In the genomic region with DNA sequence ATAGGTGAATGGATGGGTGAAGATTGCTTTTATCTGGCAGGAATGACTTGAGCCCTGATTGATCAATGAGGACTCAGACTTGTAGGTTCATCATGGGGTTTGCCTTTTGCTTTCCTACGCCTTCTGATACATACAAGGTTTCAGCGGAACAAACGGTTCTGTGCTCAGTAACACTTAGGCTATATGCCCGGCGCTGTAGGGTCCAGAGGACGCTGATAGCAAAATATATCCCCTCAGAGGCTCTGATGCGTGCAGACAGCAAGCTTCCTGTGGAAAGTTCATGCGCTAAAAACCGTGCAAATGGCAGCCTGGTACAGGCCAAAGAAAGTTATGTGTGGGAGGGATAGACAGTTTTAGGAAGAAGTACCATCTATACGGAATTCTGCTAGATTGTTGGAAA, we compare ENCODE assay signal across 8 mouse cellular contexts. TPM values are rescaled to one million over a fixed set of nuclear protein-coding genes. Genes with fewer than 3 reads are reported as not detected.
DNase-seq lines count a peak whose midpoint lies in the region; ATAC-seq lines count a peak whose summit lies in the region.

No protein-coding gene starts in this region.

- WGBS in heart, embryonic 12.5 days, result 26% methylated on average over 10 of the region's 10 CpGs
- 36% methylated on average over 10 of the region's 10 CpGs for WGBS in forebrain, embryonic 14.5 days
- WGBS in liver, embryonic 16.5 days (ENCODE audit: insufficient replicate concordance), result 27% methylated on average over 10 of the region's 10 CpGs

- H3K9me3 ChIP-seq in heart, embryonic 12.5 days (replicated peaks), result no peaks in the 10 kb centered on the region
- no peaks in the 10 kb centered on the region for H3K9me3 ChIP-seq in forebrain, embryonic 14.5 days (replicated peaks; ENCODE audit: control insufficient read depth, low read length)
- H3K9me3 ChIP-seq in liver, embryonic 16.5 days (replicated peaks; ENCODE audit: control insufficient read depth, low read length), result no peaks in the 10 kb centered on the region

- H3K4me1 ChIP-seq in heart, embryonic 12.5 days (replicated peaks), result peaks cover 9% of the 10 kb centered on the region; the same call in 1 of the 2 replicates
- no peaks in the 10 kb centered on the region for H3K4me1 ChIP-seq in forebrain, embryonic 14.5 days (ENCODE audit: control insufficient read depth, insufficient read depth, low read length)
- H3K4me1 ChIP-seq in liver, embryonic 16.5 days (ENCODE audit: control insufficient read depth, low read depth, low read length), result peaks cover 15% of the 10 kb centered on the region

- no peak overlapping the region for H3K27ac ChIP-seq in heart, embryonic 12.5 days (ENCODE audit: poor library complexity, severe bottlenecking)
- no peak overlapping the region for H3K27ac ChIP-seq in forebrain, embryonic 14.5 days (ENCODE audit: low read depth, low read length)
- no peak overlapping the region for H3K27ac ChIP-seq in liver, embryonic 16.5 days (ENCODE audit: low read length)

- H3K9ac ChIP-seq in heart, embryonic 12.5 days, result peak overlapping the region; percentile 87
- H3K9ac ChIP-seq in forebrain, embryonic 14.5 days (ENCODE audit: low read length), result peak overlapping the region; percentile 7; the same call in 1 of the 2 replicates
- H3K9ac ChIP-seq in liver, embryonic 16.5 days (ENCODE audit: low read depth, low read length), result peak overlapping the region; percentile 74

- H3K27me3 ChIP-seq in heart, embryonic 12.5 days (replicated peaks), result no peaks in the 10 kb centered on the region
- H3K27me3 ChIP-seq in forebrain, embryonic 14.5 days (replicated peaks; ENCODE audit: control insufficient read depth, insufficient read depth, low read length), result no peaks in the 10 kb centered on the region
- no peaks in the 10 kb centered on the region for H3K27me3 ChIP-seq in liver, embryonic 16.5 days (ENCODE audit: control insufficient read depth, insufficient read depth, low read depth, low read length)

- H3K4me2 ChIP-seq in heart, embryonic 12.5 days, result peak overlapping the region; percentile 99
- peak overlapping the region; percentile 90 for H3K4me2 ChIP-seq in forebrain, embryonic 14.5 days (ENCODE audit: low read length)
- peak overlapping the region; percentile 70 for H3K4me2 ChIP-seq in liver, embryonic 16.5 days (ENCODE audit: low read depth, low read length)

- peak overlapping the region; percentile 95 for H3K4me3 ChIP-seq in heart, embryonic 12.5 days
- peak overlapping the region; percentile 81 for H3K4me3 ChIP-seq in forebrain, embryonic 14.5 days (ENCODE audit: low read depth, low read length)
- peak overlapping the region; percentile 77 for H3K4me3 ChIP-seq in liver, embryonic 16.5 days (ENCODE audit: low read depth, low read length)

- peaks cover 4% of the 10 kb centered on the region; the same call in 1 of the 2 replicates for H3K36me3 ChIP-seq in heart, embryonic 12.5 days
- H3K36me3 ChIP-seq in forebrain, embryonic 14.5 days (ENCODE audit: control insufficient read depth, insufficient read depth, low read length), result no peaks in the 10 kb centered on the region
- H3K36me3 ChIP-seq in liver, embryonic 16.5 days (ENCODE audit: control insufficient read depth, insufficient read depth), result no peaks in the 10 kb centered on the region

- no peak for ATAC-seq in heart, embryonic 12.5 days (ENCODE audit: insufficient number of reproducible peaks, low FRiP score)
- peak; percentile 10 for ATAC-seq in CD4-positive, CD25-positive, alpha-beta regulatory T cell, adult 4 months
- ATAC-seq in forebrain, embryonic 14.5 days, result no peak
- no peak for ATAC-seq in liver, embryonic 16.5 days (ENCODE audit: low read depth)

- no peak for DNase-seq in heart, adult 8-10 months (ENCODE audit: low spot score)
- no peak for DNase-seq in forebrain, embryonic 14.5 days (ENCODE audit: low spot score)
- no peak for DNase-seq in urinary bladder, postnatal 36 days (ENCODE audit: low spot score in 2 of 2)
- no peak for DNase-seq in ovary, postnatal 10 days (ENCODE audit: low spot score)
- no peak for DNase-seq in left cerebral cortex, postnatal 36 days (ENCODE audit: low spot score in 2 of 2)

- intact Hi-C loops in left cerebral cortex, postnatal 36 days (cut with DNase I), result no loop called here

RNA-seq across cellular contexts. Expression of gene Stat1, which starts 1.0 kb away (rescaled TPM):
- polyA plus RNA-seq in heart, embryonic 12.5 days (2016; fragmentation: Nextera tagmentation; extraction: Ambion mirVana), result 28.9 and 31.4 TPM in 2 replicates
- 10 to 100 TPM; 26.0 to 33.9 (median 26.9) TPM for total RNA-seq in heart, adult 8-10 months (2022)
- polyA plus RNA-seq in CD4-positive, CD25-positive, alpha-beta regulatory T cell, adult 4 months (2017; shearing (Covaris generic)), result 1,000 to 10,000 TPM in 1 of 2 experiments, 100 to 1,000 TPM in 1; 971 to 1,303 TPM
- 12.9 and 13.1 TPM in 2 replicates for polyA plus RNA-seq in forebrain, embryonic 14.5 days (2014; fragmentation: Nextera tagmentation; extraction: Ambion mirVana)
- 19.8 TPM in 2 replicates for polyA plus RNA-seq in liver, embryonic 16.5 days (2015; fragmentation: Nextera tagmentation; extraction: Ambion mirVana)
- 10 to 100 TPM; 19.1 to 19.8 TPM for total RNA-seq in left cerebral cortex, postnatal 36 days (2021)

Comparison
In these comparisons a context has a peak if more than half of its experiments do, and no peak if none do; other contexts are left out.
1. H3K9ac ChIP-seq: peak in every context shown above with its lines; median percentile 87 in heart, embryonic 12.5 days; 74 in liver, embryonic 16.5 days; 7 in forebrain, embryonic 14.5 days.
2. RNA of gene Stat1, which starts 1.0 kb away (polyA plus RNA-seq): 971 to 1,303 TPM in CD4-positive, CD25-positive, alpha-beta regulatory T cell, adult 4 months; 28.9 to 31.4 TPM in heart, embryonic 12.5 days, 19.8 TPM in liver, embryonic 16.5 days and 12.9 to 13.1 TPM in forebrain, embryonic 14.5 days; every median in the first group is over 10 times any median in the second.
3. Peak in every context shown above with its lines, with median percentiles within 50 percentile points of each other: H3K4me2 ChIP-seq and H3K4me3 ChIP-seq.